Mouse (Mus musculus): ENCODE results near the gene Dupd1.

DNA sequence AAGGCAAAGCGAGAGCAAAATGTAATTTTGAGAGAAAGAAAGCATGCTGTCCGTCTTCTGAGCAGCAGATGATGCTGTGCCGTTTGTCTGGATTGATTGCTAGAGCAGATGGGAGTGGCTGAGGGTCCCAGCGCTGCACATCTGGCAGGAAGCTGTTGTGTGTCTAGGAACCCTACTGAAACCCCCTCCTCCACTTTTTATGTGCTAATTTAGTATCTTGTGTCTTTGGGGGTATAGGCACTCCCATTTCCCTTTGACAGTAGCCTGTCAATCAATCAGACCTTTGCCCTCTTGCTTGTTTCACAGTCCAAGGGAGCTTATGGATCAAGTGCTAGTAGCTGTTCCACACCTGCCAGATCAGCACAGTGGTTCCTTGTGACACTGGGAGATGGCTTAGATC, 41.3 kb downstream of the Dupd1 start:
- TF ChIP-seq POLR2A (IDR thresholded peaks at IDR 0.05; ENCODE audit: borderline replicate concordance, extremely low read depth, insufficient read depth, insufficient read length, poor library complexity, severe bottlenecking) (no peak), CTCF (IDR thresholded peaks at IDR 0.05; ENCODE audit: borderline replicate concordance, extremely low read depth, insufficient read depth, insufficient read length) (no peak)

All from brain, embryonic 14.5 days (tissue).